Mouse (Mus musculus): ENCODE results near the gene Sytl3.

Sytl3 gene

GRCm38 (mm10) chr17:6737273-6737997 lies 78.5 kb downstream of the Sytl3 start:
- 87% methylated on average over 12 of the region's 12 CpGs for WGBS

GRCm38 (mm10) chr17:6738836-6739235 lies 79.9 kb downstream of the Sytl3 start:
- 89% methylated on average over 7 of the region's 7 CpGs for WGBS

- 93% methylated on average over 13 of the region's 13 CpGs for whole genome bisulfite sequencing
Measured at GRCm38 (mm10) chr17:6739266-6739665, 80.4 kb downstream of the Sytl3 start.

GRCm38 (mm10) chr17:6739756-6740155 lies 80.9 kb downstream of the Sytl3 start:
- 96% methylated on average over 15 of the region's 15 CpGs for WGBS

GRCm38 (mm10) chr17:6740331-6741170 lies 81.7 kb downstream of the Sytl3 start:
- 94% methylated on average over 19 of the region's 19 CpGs for WGBS

GRCm38 (mm10) chr17:6741271-6741670 lies 82.4 kb downstream of the Sytl3 start:
- WGBS: 80% methylated on average over 12 of the region's 12 CpGs

- WGBS: 53% methylated on average over 33 of the region's 33 CpGs
Measured at GRCm38 (mm10) chr17:6742083-6743038, 83.5 kb downstream of the Sytl3 start.

GRCm38 (mm10) chr17:6743039-6743575 lies 84.2 kb downstream of the Sytl3 start:
- 90% methylated on average over 11 of the region's 11 CpGs for WGBS

GRCm38 (mm10) chr17:6743787-6744239 lies 84.9 kb downstream of the Sytl3 start:
- WGBS: 88% methylated on average over 11 of the region's 11 CpGs

GRCm38 (mm10) chr17:6744366-6744765 lies 85.5 kb downstream of the Sytl3 start:
- 81% methylated on average over 9 of the region's 9 CpGs for WGBS

- WGBS: 94% methylated on average over 14 of the region's 14 CpGs
Measured at GRCm38 (mm10) chr17:6744871-6745270, 86.0 kb downstream of the Sytl3 start.

GRCm38 (mm10) chr17:6745503-6745902 lies 86.6 kb downstream of the Sytl3 start:
- WGBS: 40% methylated on average over 5 of the region's 5 CpGs

- 34% methylated on average over 9 of the region's 9 CpGs for WGBS
Measured at GRCm38 (mm10) chr17:6745975-6746374, 87.1 kb downstream of the Sytl3 start.

- 70% methylated on average over 9 of the region's 9 CpGs for WGBS
Measured at GRCm38 (mm10) chr17:6746452-6747231, 87.7 kb downstream of the Sytl3 start.

- WGBS: 84% methylated on average over 7 of the region's 7 CpGs
Measured at GRCm38 (mm10) chr17:6747478-6747877, 88.6 kb downstream of the Sytl3 start.

- WGBS: 77% methylated on average over 17 of the region's 17 CpGs
Measured at GRCm38 (mm10) chr17:6748779-6749464, 90.0 kb downstream of the Sytl3 start.

GRCm38 (mm10) chr17:6751221-6751859 lies 92.4 kb downstream of the Sytl3 start:
- whole genome bisulfite sequencing: 87% methylated on average over 11 of the region's 11 CpGs

- 81% methylated on average over 7 of the region's 7 CpGs for WGBS
Measured at GRCm38 (mm10) chr17:6752375-6752774, 93.5 kb downstream of the Sytl3 start.

- 89% methylated on average over 9 of the region's 9 CpGs for WGBS
Measured at GRCm38 (mm10) chr17:6755176-6755575, 96.3 kb downstream of the Sytl3 start.
